Mouse (Mus musculus) heart, adult 2 months (tissue): ENCODE data around the gene Gm13276. TPM values are rescaled to one million over a fixed set of nuclear protein-coding genes. Genes with fewer than 3 reads are reported as not detected.
"Not testable (repeated sequence)": the region's sequence is repeated elsewhere in the genome, so short reads cannot be mapped to it uniquely, and the experiment has no call there.

Experiments used
- DNase-seq, 2 experiments: peaks; one replicate each; pipeline ENCODE4 v3.0.0; 2021
- H3K27ac ChIP-seq: fragments of 200-600 bp; 2 replicates; pipeline ENCODE4 v1.8.1; 2022
- H3K27me3 ChIP-seq: fragments of 200-500 bp; 2 replicates; pipeline ENCODE4 v1.6.1; 2012; ENCODE audit warnings: mild to moderate bottlenecking, low read length, inconsistent platforms, mixed read lengths; ENCODE audit not compliant: control insufficient read depth, insufficient read depth
- H3K36me3 ChIP-seq: fragments of 200-500 bp; 2 replicates; pipeline ENCODE4 v1.6.1; 2012; ENCODE audit warnings: low read length, inconsistent platforms; ENCODE audit not compliant: control insufficient read depth, insufficient read depth
- H3K4me1 ChIP-seq: fragments of 200-500 bp; 2 replicates; pipeline ENCODE4 v1.6.1; 2011; ENCODE audit warnings: low read length; ENCODE audit not compliant: control insufficient read depth, insufficient read depth
- H3K4me3 ChIP-seq: fragments of 200-600 bp; 2 replicates; pipeline ENCODE4 v1.8.1; 2022
- H3K79me2 ChIP-seq: fragments of 200-500 bp; replicated peaks from 2 replicates; pipeline ENCODE4 v1.6.1; 2012; ENCODE audit warnings: mild to moderate bottlenecking, inconsistent platforms, low read length, moderate library complexity, mixed read lengths; ENCODE audit not compliant: control insufficient read depth, insufficient read depth
- H3K9ac ChIP-seq: fragments of 200-500 bp; 2 replicates; pipeline ENCODE4 v1.6.1; 2012; ENCODE audit warnings: low read depth, mild to moderate bottlenecking, control low read depth, inconsistent platforms, low read length, mixed read lengths
- CTCF ChIP-seq: fragments of 200-600 bp; IDR thresholded peaks from 2 replicates; pipeline ENCODE4 v1.8.1; 2022; ENCODE audit warnings: antibody characterized with exemption, mild to moderate bottlenecking, moderate library complexity
- EP300 ChIP-seq: fragments of 200-500 bp; IDR thresholded peaks from 2 replicates; pipeline ENCODE4 v1.6.1; 2011; ENCODE audit warnings: low read depth, low read length, control low read depth; ENCODE audit not compliant: insufficient read depth
- POLR2A ChIP-seq: fragments of 200-500 bp; IDR thresholded peaks from 2 replicates; pipeline ENCODE4 v1.6.1; 2011; ENCODE audit warnings: mild to moderate bottlenecking, low read depth, low read length, control low read depth; ENCODE audit not compliant: insufficient read depth
- WGBS: fragments of 180-500 bp; shearing (Covaris S2); methylation state at CpG from one replicate; pipeline ENCODE4 v1.1.7; 2018; 5-methylcytosine and 5-hydroxymethylcytosine counted together
- intact Hi-C: fragments of 180-260 bp; cut with DNase I; formaldehyde crosslinking; loops from one replicate; pipeline ENCODE4 v1.15.1; 2025
- polyA plus RNA-seq: library from polyadenylated mRNA; depleted of rRNA; stranded (reverse); fragments of >200 nt; gene quantifications from 2 replicates; pipeline ENCODE4 v1.2.3, GENCODE M21; 2012
- total RNA-seq, 2 experiments: library from RNA; stranded (reverse); gene quantifications; 2 replicates each; pipeline ENCODE4 v1.2.3; 2021

Gene Gm13276
- total and polyA plus RNA-seq, 3 experiments: not detected

DNA sequence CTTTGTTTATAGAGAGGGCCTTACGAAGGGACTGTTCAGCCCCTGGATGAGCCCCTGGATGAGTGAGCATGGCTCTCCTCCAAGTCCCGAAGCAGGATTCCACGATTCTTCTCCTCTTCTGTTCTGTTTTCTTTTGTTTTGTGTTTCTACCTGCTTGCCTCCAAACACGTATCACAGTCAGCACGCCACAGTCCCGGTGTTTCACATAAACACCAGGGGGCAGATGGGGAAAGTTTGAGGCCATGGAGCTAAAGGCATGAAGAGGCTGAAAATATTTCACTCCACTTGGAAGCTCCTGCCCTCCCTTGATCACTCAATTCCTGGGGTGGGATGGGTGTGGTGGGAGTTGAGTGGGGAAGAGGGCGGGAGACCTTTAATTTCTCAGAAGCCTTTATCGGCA is 23.7 kb upstream of the Gm13276 start:
- H3K27ac ChIP-seq, H3K36me3 ChIP-seq, H3K4me3 ChIP-seq, H3K79me2 ChIP-seq, intact Hi-C loops, H3K9ac ChIP-seq, H3K4me1 ChIP-seq, H3K27me3 ChIP-seq: not testable (repeated sequence)
- TF ChIP-seq CTCF: peak; percentile 31; the same call in 1 of the 2 replicates
- DNase-seq: peak; percentile 60 to 72
- 67% methylated on average over 6 of the region's 8 CpGs for WGBS

DNA sequence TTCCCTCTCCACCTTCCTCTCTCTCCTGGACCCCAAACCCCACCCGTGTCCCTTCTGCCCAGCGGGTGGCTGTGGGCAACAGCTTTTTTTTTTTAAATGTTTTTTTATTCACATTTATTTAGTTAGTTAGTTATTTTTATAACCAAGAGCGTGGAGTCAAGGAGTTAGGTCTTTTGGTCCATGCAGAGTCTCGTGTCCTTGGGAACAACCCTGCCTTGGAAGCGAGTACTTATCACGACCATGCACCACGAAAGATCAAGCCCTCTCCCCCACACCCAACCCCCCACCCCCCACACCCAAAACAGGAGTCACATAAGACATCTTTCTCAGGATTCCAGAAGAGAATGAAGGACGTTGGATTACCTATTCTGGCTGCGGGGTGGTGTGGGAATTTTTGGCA is 23.2 kb upstream of the Gm13276 start:
- DNase-seq: peak in 1 of 2 experiments; percentile 43

DNA sequence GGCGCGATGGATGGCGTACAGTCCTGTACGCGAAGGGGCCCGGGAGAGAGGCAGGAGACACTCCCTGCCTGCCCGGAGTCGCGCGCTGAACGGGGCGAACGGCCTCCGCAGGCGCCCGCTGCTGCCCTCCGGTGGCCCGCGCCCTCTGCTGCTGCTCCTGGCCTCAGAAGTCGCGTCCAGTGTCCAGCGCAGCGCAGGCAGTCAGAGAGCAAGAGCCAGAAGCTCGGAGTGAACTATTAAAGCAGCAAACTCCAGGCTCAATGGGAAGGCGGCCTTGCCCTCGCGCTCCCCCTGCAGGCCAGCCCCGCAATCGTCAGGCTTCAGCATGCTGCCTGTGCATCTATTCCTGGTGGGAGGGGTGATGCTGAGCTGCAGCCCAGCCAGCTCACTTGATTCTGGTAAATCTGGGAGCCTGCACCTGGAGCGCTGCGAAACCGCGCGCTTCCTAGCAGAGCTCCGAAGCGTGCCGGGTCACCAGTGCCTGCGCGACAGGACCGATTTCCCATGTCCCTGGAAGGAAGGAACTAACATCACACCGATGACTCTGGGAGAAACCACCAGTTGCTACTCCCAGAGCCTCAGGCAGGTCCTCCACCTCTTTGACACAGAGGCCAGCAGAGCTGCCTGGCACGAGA is 22.0 kb upstream of the Gm13276 start:
- H3K27ac ChIP-seq, H3K4me3 ChIP-seq, intact Hi-C loops, H3K36me3 ChIP-seq, H3K27me3 ChIP-seq, H3K9ac ChIP-seq, H3K4me1 ChIP-seq, H3K79me2 ChIP-seq: not testable (repeated sequence)
- 0 out of 2 replicates have a peak, but pooled peaks have one; percentile 30 for TF ChIP-seq EP300
- TF ChIP-seq CTCF: peak; percentile 71
- peak; percentile 71; the same call in 1 of the 2 replicates for TF ChIP-seq POLR2A
- DNase-seq: peak; percentile 72 to 81
- 4% methylated on average over 40 of the region's 42 CpGs for WGBS

More for the DNA sequence above, 23.2 kb upstream of the Gm13276 start:
- H3K4me3 ChIP-seq, H3K27me3 ChIP-seq, H3K79me2 ChIP-seq, H3K36me3 ChIP-seq, intact Hi-C loops, H3K4me1 ChIP-seq, H3K27ac ChIP-seq, H3K9ac ChIP-seq: not testable (repeated sequence)
- 41% methylated on average over 9 of the region's 9 CpGs for WGBS

DNA sequence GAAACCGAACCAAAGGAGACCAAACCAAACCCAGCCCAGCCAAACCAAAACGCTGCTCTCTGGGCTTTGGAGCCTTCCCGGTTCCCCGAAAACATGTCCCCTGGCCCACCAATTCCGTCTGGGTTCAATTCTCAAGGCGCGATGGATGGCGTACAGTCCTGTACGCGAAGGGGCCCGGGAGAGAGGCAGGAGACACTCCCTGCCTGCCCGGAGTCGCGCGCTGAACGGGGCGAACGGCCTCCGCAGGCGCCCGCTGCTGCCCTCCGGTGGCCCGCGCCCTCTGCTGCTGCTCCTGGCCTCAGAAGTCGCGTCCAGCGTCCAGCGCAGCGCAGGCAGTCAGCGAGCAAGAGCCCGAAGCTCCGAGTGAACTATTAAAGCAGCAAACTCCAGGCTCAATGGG is 12.0 kb upstream of the Gm13276 start, which contains the start of gene Gm13290:
Gene Gm13290, plus strand, starts transcription at position 301 of the 400 bp plus-strand sequence.
- DNase-seq, H3K27me3 ChIP-seq, H3K79me2 ChIP-seq, intact Hi-C loops, H3K9ac ChIP-seq, H3K27ac ChIP-seq, H3K4me3 ChIP-seq, H3K36me3 ChIP-seq, H3K4me1 ChIP-seq: not testable (repeated sequence)
- no CpG with 5 or more reads among the region's 32 CpGs for WGBS

DNA sequence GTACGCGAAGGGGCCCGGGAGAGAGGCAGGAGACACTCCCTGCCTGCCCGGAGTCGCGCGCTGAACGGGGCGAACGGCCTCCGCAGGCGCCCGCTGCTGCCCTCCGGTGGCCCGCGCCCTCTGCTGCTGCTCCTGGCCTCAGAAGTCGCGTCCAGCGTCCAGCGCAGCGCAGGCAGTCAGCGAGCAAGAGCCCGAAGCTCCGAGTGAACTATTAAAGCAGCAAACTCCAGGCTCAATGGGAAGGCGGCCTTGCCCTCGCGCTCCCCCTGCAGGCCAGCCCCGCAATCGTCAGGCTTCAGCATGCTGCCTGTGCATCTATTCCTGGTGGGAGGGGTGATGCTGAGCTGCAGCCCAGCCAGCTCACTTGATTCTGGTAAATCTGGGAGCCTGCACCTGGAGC is 8.9 kb upstream of the Gm13276 start, which contains the start of gene Gm13289:
Gene Gm13289, plus strand, starts transcription at position 301 of the 400 bp plus-strand sequence.
- H3K4me1 ChIP-seq, H3K27me3 ChIP-seq, H3K9ac ChIP-seq, H3K4me3 ChIP-seq, H3K27ac ChIP-seq, DNase-seq, intact Hi-C loops, H3K36me3 ChIP-seq, H3K79me2 ChIP-seq: not testable (repeated sequence)
- WGBS: no CpG with 5 or more reads among the region's 29 CpGs

DNA sequence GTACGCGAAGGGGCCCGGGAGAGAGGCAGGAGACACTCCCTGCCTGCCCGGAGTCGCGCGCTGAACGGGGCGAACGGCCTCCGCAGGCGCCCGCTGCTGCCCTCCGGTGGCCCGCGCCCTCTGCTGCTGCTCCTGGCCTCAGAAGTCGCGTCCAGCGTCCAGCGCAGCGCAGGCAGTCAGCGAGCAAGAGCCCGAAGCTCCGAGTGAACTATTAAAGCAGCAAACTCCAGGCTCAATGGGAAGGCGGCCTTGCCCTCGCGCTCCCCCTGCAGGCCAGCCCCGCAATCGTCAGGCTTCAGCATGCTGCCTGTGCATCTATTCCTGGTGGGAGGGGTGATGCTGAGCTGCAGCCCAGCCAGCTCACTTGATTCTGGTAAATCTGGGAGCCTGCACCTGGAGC is 6.0 kb upstream of the Gm13276 start, which contains the start of gene Gm13272:
Gene Gm13272, plus strand, starts transcription at position 301 of the 400 bp plus-strand sequence.
- H3K27ac ChIP-seq, H3K4me1 ChIP-seq, H3K27me3 ChIP-seq, H3K4me3 ChIP-seq, intact Hi-C loops, H3K36me3 ChIP-seq, DNase-seq, H3K79me2 ChIP-seq, H3K9ac ChIP-seq: not testable (repeated sequence)
- no CpG with 5 or more reads among the region's 29 CpGs for WGBS

DNA sequence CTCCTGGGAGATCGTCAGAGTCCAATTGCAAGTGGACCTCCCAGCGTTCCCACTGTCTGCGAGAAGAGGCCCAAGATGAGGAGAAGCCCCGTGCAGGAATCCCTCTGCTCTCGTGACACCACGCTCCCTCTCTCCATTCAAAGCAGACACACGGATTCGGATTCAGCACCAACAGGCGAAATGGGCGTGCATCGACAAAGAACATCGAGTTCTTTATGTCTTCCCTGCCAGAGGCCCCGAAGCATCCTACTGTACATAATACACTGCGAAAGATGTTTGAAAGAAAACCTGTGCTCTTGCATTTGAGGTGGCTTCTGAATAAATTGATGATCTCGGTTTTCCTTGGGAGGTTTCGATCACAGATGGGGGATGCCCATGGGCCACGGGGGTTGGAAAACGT is 5.2 kb upstream of the Gm13276 start:
- H3K9ac ChIP-seq, H3K27ac ChIP-seq, H3K27me3 ChIP-seq, intact Hi-C loops, H3K4me1 ChIP-seq, H3K79me2 ChIP-seq, H3K36me3 ChIP-seq, H3K4me3 ChIP-seq: not testable (repeated sequence)
- DNase-seq: peak in 1 of 2 experiments; percentile 13
- WGBS: 51% methylated on average over 16 of the region's 18 CpGs

DNA sequence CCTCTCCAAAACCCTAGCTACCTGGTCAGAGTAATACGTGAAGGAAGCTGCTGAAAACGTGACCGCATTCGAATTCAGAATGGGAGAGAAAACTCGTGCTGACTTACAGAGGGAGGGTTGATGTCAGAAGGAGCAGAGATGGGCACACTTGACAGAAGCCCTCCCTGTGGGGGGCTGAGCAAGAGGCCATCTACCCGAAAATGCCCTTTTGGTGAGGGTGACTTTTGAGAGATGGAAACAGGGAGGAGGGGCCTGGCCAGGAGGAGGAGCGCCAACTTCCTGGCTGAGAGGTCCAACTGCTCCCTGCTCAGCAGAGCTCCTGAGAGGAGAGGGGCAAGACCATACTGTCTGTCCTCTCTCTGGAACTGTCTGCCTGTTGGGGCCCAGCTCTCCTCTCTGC is 3.7 kb upstream of the Gm13276 start, which contains the start of gene Ifnz:
Gene Ifnz, plus strand, starts transcription at position 301 of the 400 bp plus-strand sequence.
- DNase-seq, H3K79me2 ChIP-seq, H3K27me3 ChIP-seq, H3K36me3 ChIP-seq, H3K4me1 ChIP-seq, H3K27ac ChIP-seq, H3K4me3 ChIP-seq, intact Hi-C loops: not testable (repeated sequence)
- 16% methylated on average over 4 of the region's 7 CpGs for WGBS
- H3K9ac ChIP-seq: peak within 1 kb of the TSS; percentile 60
